Mouse (Mus musculus): Measurements from ENCODE around the gene Samhd1.
A peak's percentile ranks its signal among the peaks of the same experiment; 100 is the strongest.

Gene Samhd1

GRCm38 (mm10) chr2:157136176-157136575 is 1.1 kb upstream of the Samhd1 start:
- no peak for DNase-seq

- DNase-seq = no peak
Observed at GRCm38 (mm10) chr2:157135529-157136120, 560 bp upstream of the Samhd1 start.

GRCm38 (mm10) chr2:157134479-157134931 is 560 bp downstream of the Samhd1 start:
- peak in 1 of 2 experiments; percentile 59 for DNase-seq

- DNase-seq = no peak
Observed at GRCm38 (mm10) chr2:157133769-157134478, 1.1 kb downstream of the Samhd1 start.

GRCm38 (mm10) chr2:157132686-157133540 is 2.2 kb downstream of the Samhd1 start:
- DNase-seq = no peak

GRCm38 (mm10) chr2:157132086-157132485 is 3.0 kb downstream of the Samhd1 start:
- DNase-seq = no peak

GRCm38 (mm10) chr2:157130813-157131514 is 4.1 kb downstream of the Samhd1 start:
- DNase-seq = peak in 1 of 2 experiments; percentile 11

GRCm38 (mm10) chr2:157129601-157130164 is 5.4 kb downstream of the Samhd1 start:
- peak in 1 of 2 experiments; percentile 28 for DNase-seq

- DNase-seq = no peak
Observed at GRCm38 (mm10) chr2:157129096-157129495, 6.0 kb downstream of the Samhd1 start.

GRCm38 (mm10) chr2:157128072-157128471 is 7.0 kb downstream of the Samhd1 start:
- peak in 1 of 2 experiments; percentile 40 for DNase-seq

GRCm38 (mm10) chr2:157127370-157127769 is 7.7 kb downstream of the Samhd1 start:
- no peak for DNase-seq

- no peak for DNase-seq
Observed at GRCm38 (mm10) chr2:157125246-157125645, 9.8 kb downstream of the Samhd1 start.

GRCm38 (mm10) chr2:157121766-157122165 is 13.3 kb downstream of the Samhd1 start:
- no peak for DNase-seq

- no peak for DNase-seq
Observed at GRCm38 (mm10) chr2:157119075-157119474, 16.0 kb downstream of the Samhd1 start.

GRCm38 (mm10) chr2:157118556-157118955 is 16.5 kb downstream of the Samhd1 start:
- no peak for DNase-seq

GRCm38 (mm10) chr2:157116964-157117363 is 18.1 kb downstream of the Samhd1 start:
- no peak for DNase-seq

- no peak for DNase-seq
Observed at GRCm38 (mm10) chr2:157108236-157108635, 26.8 kb downstream of the Samhd1 start.

- DNase-seq = no peak
Observed at GRCm38 (mm10) chr2:157104454-157104853, 30.6 kb downstream of the Samhd1 start.

GRCm38 (mm10) chr2:157102256-157102655 is 32.8 kb downstream of the Samhd1 start:
- no peak for DNase-seq

GRCm38 (mm10) chr2:157101650-157102049 is 33.4 kb downstream of the Samhd1 start:
- no peak for DNase-seq

- DNase-seq = no peak
Observed at GRCm38 (mm10) chr2:157100319-157100605, 34.8 kb downstream of the Samhd1 start.

- no peak for DNase-seq
Observed at GRCm38 (mm10) chr2:157099532-157100318, 35.3 kb downstream of the Samhd1 start.
